In the genomic region with DNA sequence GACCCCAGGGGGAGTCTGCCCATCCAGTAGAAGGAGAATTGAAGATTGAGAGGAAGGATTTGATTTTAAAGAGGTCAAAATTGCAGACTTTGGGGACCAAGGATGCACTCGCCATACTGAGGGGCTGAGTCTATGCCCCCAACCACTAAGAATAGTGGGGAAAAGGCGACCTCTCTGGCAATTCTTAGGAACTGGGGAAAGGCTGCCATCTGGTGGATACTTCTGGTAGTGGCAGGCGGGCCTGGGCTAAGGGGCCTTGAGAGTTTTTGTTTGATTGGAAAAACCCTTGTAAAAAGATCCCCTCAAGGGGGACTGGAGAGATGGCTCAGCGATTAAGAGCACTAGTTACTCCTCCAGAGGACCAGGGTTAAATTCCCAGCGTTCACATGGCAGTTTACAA, we compare ENCODE assay signal across 8 mouse cellular contexts. TPM values are rescaled to one million over a fixed set of nuclear protein-coding genes. Genes with fewer than 3 reads are reported as not detected.
DNase-seq lines count a peak whose midpoint lies in the region; ATAC-seq and TF ChIP-seq lines count a peak whose summit lies in the region.

No protein-coding gene starts in this region.

- peaks cover 8% of the 10 kb centered on the region; the same call in 1 of the 2 replicates for H3K27me3 ChIP-seq in liver, adult 2 months (ENCODE audit: control insufficient read depth, insufficient read depth, low read length)

- DNase-seq in left cerebral cortex, adult 18-20 months (ENCODE audit: low spot score in 2 of 2), result peak; percentile 60 to 72
- DNase-seq in left cerebral cortex, adult 11 months (ENCODE audit: low spot score), result no peak
- peak; percentile 90 to 93 for DNase-seq in cerebellum, postnatal 10 days
- DNase-seq in gastrocnemius, postnatal 10 days, result peak; percentile 77
- no peak for DNase-seq in liver, adult 2 months (ENCODE audit: extremely low read depth, low read depth, low spot score)
- peak; percentile 87 for DNase-seq in naive thymus-derived CD4-positive, alpha-beta T cell, adult 2 months (ENCODE audit: low read depth)
- peak; percentile 90 for DNase-seq in testis, postnatal 10 days (ENCODE audit: low spot score)

- H3K9ac ChIP-seq in liver, adult 2 months (ENCODE audit: low read depth, low read length), result no peak overlapping the region

- no peaks in the 10 kb centered on the region for H3K36me3 ChIP-seq in liver, adult 2 months (ENCODE audit: control insufficient read depth, insufficient read depth, low read length)

- TF ChIP-seq CTCF in liver, adult 2 months (IDR thresholded peaks at IDR 0.05; ENCODE audit: low read depth, low read length), result peak; percentile 86

- peak; percentile 35 for ATAC-seq in inflammation-experienced regulatory T-cells, adult 6 months

- WGBS in liver, adult 2 months, result 3% methylated on average over 5 of the region's 5 CpGs

- no peak overlapping the region for H3K27ac ChIP-seq in liver, adult 2 months (replicated peaks; ENCODE audit: insufficient read depth, low read depth, low read length)

- H3K4me1 ChIP-seq in liver, adult 2 months (ENCODE audit: control insufficient read depth, insufficient read depth, low read length), result 0 out of 2 replicates have a peak, but pooled peaks cover 3% of the 10 kb centered on the region

- no peak overlapping the region for H3K4me3 ChIP-seq in liver, adult 2 months (ENCODE audit: insufficient read depth, low read depth, low read length)

- no peaks in the 10 kb centered on the region for H3K79me2 ChIP-seq in liver, adult 2 months (ENCODE audit: control insufficient read depth, insufficient read depth, low read length)

- no peak for TF ChIP-seq POLR2A in liver, adult 2 months (IDR thresholded peaks at IDR 0.05; ENCODE audit: extremely low read depth, insufficient read depth, low read length)

RNA-seq across cellular contexts. Expression of a gene that starts 6.2 kb away (rescaled TPM):
- total RNA-seq in left cerebral cortex, adult 18-20 months (2021), result 1 to 10 TPM; 6.7 to 7.3 TPM
- total RNA-seq in gastrocnemius, postnatal 10 days (2021), result 10 to 100 TPM; 11.4 to 19.2 TPM
- polyA plus RNA-seq in inflammation-experienced regulatory T-cells, adult 6 months (2017; shearing (Covaris generic)), result 1 to 10 TPM in 1 of 3 experiments, under 1 TPM in 2; 0.21 to 1.0 (median 0.56) TPM
- total RNA-seq in liver, adult 2 months (2014; rRNA removed), result 0.67 and 1.2 TPM in 2 replicates
- 1.1 and 1.2 TPM in 2 replicates for polyA plus RNA-seq in liver, adult 2 months (2012; rRNA removed)

RNA-seq across cellular contexts. Expression of a gene that starts 34.0 kb away (rescaled TPM):
- 100 to 1,000 TPM; 118 to 125 TPM for total RNA-seq in left cerebral cortex, adult 18-20 months (2021)
- total RNA-seq in gastrocnemius, postnatal 10 days (2021), result 10 to 100 TPM; 24.1 to 24.2 TPM
- 10 to 100 TPM; 61.5 to 97.7 (median 97.5) TPM for polyA plus RNA-seq in inflammation-experienced regulatory T-cells, adult 6 months (2017; shearing (Covaris generic))
- total RNA-seq in liver, adult 2 months (2014; rRNA removed), result 0.65 and 0.94 TPM in 2 replicates
- polyA plus RNA-seq in liver, adult 2 months (2012; rRNA removed), result 0.76 and 1.5 TPM in 2 replicates

RNA-seq across cellular contexts. Expression of a gene that starts 35.8 kb away (rescaled TPM):
- 1 to 10 TPM; 4.3 to 5.6 TPM for total RNA-seq in left cerebral cortex, adult 18-20 months (2021)
- 10 to 100 TPM; 12.4 to 19.5 TPM for total RNA-seq in gastrocnemius, postnatal 10 days (2021)
- not detected for polyA plus RNA-seq in inflammation-experienced regulatory T-cells, adult 6 months (2017; shearing (Covaris generic))
- not detected in 2 replicates for total RNA-seq in liver, adult 2 months (2014; rRNA removed)
- polyA plus RNA-seq in liver, adult 2 months (2012; rRNA removed), result 0.06 TPM in 1 of 2 replicates, not detected in the other

Comparison
In these comparisons a context has a peak if more than half of its experiments do, and no peak if none do; other contexts are left out.
1. DNase-seq: peak in left cerebral cortex, adult 18-20 months (2 of 2), cerebellum, postnatal 10 days (2 of 2), gastrocnemius, postnatal 10 days (single experiment), naive thymus-derived CD4-positive, alpha-beta T cell, adult 2 months (single experiment) and testis, postnatal 10 days (single experiment); none in left cerebral cortex, adult 11 months (single experiment) and liver, adult 2 months (single experiment).
2. RNA of a gene that starts 34.0 kb away (total RNA-seq): 118 to 125 TPM in left cerebral cortex, adult 18-20 months and 24.1 to 24.2 TPM in gastrocnemius, postnatal 10 days; 0.65 to 0.94 TPM in liver, adult 2 months; every median in the first group is over 10 times any median in the second.